Mouse (Mus musculus) cerebellum, adult 18-20 months (tissue): ENCODE measurements around the gene Ajm1.

Experiments
- DNase-seq, 2 experiments: peaks; one replicate each; pipeline ENCODE4 v3.0.0; 2021

Gene Ajm1

DNA sequence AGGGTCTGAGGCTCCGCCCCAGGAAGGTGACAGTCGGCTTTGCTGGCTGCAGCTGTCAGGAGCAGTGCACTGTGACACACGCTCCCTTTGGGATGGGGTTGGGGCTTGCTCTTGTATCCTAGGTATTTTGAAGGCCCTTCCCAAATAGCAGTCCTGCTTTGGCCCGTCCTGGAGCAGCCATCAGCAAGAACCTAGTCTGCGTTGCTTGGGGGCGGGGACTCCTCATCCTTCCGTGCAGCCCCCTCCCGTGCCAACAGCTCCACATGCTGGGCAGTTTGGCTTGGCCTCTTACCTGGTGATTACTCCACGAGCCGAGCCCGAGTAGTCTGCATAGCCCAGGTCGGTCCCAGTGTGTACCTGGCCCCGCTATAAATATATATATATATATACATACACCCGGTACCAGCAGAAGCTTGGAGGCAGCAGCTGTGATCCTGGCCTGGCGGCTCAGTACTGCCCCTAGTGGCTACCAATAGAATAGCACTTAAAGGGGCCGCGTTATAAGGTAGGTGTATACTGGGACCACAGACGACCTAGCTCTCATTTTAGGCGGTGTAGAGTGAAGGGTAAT lies at the start of gene Ajm1:
Gene Ajm1, minus strand, starts transcription at position 464 of the 571 bp plus-strand sequence.
- DNase-seq: peak; percentile 79 to 87

DNA sequence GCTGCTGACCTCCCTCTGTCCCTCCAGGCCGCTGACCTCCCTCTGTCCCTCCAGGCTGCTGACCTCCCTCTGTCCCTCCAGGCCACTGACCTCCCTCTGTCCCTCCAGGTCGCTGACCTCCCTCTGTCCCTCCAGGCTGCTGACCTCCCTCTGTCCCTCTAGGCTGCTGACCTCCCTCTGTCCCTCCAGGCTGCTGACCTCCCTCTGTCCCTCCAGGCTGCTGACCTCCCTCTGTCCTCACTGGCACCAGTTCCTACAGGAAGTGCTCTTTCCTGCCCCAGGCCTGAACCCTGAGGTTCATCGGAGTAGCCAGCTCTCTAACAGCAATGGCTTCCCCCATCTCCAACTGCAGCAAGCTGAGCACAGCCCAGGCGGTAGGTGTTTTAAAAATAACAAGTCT lies 47.2 kb upstream of the Ajm1 start:
- no peak for DNase-seq

DNA sequence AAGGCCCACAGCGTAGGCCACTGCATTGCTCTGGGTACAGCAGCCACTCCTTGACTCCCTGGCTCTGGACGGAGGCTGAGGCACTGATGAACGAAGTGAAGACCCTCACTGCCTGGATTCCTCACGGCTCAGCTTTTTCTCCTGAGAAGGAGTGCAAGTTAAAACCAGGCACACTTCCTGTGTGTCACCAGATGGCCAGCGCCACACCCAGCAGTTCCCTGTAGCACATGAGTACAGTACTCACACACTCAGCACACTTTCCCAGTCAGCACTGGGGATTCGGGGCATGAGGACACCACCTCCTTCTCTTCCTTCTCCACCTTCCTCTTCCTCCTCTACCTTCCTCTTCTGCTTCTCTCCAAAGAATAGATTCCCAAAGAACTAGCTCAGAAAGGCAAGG lies 46.3 kb upstream of the Ajm1 start, which contains the start of gene Fcna:
Gene Fcna, minus strand, starts transcription at position 220 of the 400 bp plus-strand sequence.
- DNase-seq: no peak

DNA sequence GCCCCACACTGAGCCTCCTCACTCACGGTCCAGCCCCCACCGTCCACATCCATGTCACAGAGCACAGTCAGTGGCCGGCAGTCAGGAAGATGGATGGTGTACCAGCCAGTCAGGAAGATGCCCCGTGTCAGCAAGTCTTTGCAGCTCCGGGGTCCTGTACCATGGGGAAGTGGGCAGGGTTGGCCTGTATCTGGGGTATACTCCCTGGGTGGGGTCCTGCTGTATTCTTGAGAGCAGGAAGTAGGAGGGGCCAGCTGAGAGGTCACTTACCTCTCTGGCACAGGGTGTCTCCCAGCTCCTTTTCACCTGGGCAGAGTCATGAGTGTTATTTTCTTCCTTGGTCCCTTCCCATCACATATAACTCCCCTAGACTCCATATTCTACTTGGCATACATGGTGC lies 44.4 kb upstream of the Ajm1 start:
- DNase-seq: no peak

DNA sequence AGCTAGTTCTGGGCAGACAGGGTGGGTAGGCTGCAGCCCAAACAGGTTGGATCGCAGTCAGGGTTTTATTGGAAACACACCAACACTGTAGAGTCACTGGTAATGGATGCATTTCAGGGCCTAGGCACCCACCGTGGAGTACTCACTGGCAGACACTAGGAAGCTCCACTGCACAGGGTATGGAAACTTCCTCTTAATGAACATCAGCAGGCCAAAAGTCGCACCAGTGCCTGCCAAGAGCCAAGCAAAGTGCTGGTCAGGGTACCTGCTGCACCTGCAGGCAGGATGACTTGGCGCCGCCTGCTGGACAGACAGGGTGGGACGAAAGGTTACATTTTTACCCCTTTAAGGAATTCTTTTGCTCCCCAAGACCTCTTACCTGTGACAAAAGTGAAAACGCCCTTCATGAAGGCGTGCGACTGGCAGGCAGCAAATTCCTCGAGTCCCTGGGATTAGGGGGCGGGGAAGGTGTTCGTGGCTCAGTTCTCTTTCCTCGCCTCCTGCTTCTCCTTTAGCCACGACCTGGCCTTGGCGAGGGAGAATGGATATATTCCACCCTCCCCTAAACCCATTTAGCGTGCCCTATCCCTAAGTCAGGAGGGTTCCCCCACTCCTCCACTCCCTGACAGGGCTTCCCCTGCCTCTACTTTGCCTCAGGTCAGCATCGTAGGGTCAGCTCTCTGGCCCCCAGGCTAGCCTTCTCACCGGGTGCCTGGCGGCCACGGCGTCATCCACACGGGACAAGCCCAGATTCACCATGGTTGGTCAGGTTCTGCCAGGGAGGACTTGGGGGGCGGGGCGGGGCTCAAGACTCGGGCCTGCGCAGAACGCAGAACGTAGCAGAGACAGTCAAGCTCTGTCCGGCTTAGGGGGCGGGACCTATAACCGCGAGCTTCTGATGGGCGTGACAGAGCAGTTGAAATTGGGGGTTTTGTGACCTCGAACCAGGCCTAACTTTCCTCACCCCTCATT lies 40.0 kb upstream of the Ajm1 start, which contains the start of gene Tmem141:
Gene Tmem141, minus strand, starts transcription at position 777 of the 972 bp plus-strand sequence.
- DNase-seq: peak; percentile 93 to 96

DNA sequence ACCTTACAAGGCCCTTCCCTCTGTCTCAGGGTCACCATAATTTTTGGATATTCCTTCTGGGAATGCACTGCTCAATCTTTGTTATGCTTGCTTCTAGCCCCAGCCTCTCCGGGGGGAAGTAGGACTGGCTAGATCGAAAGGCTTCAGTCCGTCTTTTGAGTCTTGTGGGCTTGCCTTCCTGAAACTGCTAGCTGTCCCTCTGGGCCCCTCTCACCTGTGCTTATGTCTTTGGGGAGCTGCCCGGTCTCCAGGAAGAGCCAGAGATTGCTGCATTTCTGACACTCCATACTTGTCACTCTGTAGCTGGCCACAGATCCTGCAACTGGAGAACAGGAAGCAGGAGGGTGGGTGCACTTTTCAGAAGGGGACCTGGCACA lies 39.3 kb upstream of the Ajm1 start:
- DNase-seq: no peak

DNA sequence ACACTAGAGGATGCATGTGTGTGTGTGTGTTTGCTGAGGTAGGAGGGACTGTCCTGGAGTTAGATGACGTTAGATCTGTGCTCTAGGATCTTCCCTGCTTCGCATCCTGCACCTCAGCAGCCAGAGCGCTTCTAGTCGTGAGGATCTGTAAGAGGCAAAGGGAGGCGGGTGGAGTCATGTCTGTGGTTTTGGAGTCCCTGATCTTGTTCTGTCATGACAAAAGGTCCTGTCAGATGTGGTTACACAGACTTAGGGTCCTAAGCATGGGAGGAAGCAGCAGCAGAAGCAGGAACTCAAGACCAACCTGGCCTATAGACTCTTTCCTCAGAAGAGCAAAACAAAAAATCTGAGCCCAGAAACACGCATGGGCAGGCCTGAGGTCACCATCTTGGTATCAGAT lies 38.8 kb upstream of the Ajm1 start:
- DNase-seq: no peak

DNA sequence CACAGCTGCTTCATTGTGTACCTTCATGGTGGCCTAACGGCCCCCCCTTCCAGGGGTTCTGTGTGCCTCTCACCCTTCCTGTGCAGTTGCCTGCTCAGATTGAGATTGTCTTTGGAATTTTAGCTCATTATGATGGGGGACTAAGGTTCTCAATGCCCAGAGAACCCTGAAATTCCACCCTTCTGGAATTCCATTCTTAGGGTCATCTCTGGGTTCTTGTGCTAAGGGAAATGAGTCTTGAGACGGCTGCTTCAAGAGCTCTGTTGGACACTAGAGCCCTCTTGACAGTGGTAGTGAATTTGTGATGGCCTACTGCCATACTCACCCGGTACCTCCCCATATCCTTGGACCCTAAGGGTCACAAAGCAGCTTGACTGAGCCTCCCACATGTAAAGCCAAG lies 36.0 kb upstream of the Ajm1 start, which contains the start of gene Ccdc183:
Gene Ccdc183, minus strand, starts transcription at position 101 of the 400 bp plus-strand sequence.
- no peak for DNase-seq

DNA sequence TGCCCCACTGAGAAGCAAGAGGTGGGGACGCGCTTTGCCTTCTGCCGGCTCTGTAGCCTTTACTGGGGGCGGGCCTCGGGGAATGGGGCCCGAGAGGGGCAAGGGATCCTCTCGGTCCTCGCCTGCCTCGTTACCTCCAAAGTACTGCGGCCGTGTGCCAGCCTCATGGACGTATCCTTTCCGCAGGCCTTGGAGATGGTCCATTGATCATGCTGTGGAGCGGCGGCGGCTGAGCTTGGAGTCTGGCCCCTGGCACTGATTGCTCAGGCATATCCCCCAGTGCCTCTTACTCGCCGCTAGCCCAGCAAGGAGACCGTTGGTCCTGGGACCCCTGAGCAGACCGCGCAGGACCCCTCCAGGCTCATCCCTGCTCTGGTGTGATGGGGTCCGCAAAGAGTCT lies 34.8 kb upstream of the Ajm1 start:
- no peak for DNase-seq

DNA sequence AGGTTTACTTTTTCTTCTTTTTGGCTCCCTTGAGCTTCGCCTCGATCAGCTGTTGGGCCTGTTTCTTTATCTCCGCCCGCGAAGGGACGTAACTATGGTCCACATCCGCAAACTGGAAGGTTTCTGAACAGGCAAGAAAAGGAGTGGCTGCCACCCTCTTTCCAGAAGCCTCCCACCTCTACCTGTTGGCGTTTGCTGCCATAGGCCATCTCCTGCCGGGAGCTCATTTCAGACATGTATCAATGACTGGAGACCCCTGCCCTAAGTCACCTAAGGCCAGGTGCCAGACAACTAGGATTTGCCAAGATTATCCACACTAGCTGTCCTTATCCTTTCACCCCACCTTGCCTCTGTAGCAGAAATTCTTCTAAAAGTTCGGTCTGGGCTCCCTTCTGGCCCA lies 27.1 kb upstream of the Ajm1 start:
- peak in 1 of 2 experiments; percentile 27 for DNase-seq

DNA sequence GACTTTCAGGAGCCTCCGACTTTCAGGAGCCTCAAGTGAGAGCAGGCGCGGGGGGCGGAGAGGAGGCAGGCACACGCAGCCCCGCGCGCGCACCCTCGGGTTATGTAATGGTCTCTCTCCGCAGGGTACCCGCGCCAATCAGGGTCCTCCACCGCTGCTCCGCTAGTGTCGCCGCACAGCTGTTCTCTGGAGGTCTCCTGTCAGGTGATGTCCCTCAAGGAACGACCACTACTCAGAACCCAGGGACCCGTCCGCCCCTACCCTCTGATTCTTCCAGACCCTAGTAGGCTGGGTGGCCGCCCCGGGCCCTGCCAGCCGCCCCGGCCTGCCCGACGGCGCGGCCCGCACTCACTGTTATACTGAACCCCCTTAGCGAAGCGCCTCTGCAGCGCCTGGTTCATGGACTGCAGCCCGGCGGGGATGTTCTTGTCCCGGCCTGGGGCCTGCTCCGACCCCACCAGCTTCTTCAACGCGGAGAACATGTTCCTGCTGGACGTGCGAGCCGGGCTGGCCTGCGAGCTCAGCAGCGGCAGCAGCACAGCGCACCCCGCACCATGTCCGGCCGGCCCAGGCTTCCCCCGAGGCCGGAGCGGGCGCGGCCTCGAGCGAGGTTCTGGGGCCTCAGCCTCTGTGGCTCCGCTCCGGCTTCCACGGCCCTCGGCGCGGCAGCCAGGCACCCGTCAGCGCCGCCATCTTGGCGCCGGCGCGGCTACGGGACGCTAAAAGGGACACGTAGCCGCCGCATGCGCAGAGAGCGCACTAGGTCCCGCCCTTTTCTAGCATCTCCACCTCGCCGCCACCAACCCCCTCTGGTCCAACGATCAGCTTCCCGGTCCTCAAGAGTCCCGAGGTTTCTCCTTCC lies 26.4 kb upstream of the Ajm1 start, which contains the start of gene Rabl6:
Gene Rabl6, minus strand, starts transcription at position 761 of the 862 bp plus-strand sequence.
- DNase-seq: peak; percentile 84 to 98

DNA sequence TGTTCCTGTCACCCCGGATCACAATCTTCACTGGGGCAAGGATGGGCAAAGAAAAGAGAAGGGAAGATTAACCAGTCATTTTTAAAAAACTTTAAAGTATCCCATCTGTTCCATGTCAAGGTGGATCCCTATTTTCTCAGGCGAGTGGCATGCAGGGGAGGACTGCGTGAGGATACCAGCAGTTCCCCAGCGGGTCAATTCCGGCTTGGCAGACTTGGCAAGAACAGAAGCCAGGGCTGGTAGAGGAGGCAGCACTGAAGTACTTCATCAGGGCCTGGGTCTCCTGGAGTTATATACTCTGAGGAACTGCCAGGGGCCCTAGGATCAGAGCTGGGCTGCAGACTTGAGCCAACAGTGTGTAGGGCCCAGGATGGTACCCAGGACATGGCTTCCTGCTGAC lies 21.0 kb upstream of the Ajm1 start:
- no peak for DNase-seq

DNA sequence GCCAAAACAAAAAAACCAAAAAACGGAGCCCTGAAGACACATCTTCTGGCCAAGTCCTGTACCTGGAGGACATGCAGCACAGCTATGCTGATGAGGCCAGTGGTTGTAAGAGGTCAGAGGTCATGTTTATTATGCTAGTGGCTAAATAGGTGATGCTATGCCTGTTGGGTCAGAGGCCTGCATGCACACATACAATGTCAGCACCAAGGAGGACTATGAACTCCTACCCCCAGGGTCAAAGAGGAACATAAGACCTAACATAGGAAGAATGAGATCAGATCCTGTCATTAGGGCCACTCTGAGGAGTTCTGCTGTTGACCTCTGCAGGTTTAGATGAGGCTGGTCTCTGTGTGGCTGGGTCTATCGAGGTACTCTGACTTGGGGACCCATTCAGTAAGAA lies 18.5 kb upstream of the Ajm1 start:
- no peak for DNase-seq

DNA sequence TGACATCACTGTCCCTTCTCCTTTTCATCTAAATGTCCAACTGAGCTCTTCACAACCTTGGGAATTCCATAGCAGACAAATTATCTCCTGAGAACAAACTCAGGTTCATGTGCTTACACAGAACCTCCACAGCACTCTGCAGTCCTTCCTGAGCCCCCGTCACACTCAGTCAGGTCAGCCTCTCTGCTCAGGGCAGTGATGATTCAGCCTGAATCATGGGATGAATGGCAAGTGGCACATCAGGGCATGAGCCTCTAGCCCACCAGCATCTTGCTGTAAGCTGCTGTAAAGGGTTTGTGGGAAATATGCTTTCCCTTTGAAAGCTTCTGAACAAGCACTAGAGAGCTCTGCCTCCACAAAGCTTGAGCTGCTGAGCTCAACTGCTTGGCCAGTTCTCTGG lies 17.2 kb upstream of the Ajm1 start:
- no peak for DNase-seq

DNA sequence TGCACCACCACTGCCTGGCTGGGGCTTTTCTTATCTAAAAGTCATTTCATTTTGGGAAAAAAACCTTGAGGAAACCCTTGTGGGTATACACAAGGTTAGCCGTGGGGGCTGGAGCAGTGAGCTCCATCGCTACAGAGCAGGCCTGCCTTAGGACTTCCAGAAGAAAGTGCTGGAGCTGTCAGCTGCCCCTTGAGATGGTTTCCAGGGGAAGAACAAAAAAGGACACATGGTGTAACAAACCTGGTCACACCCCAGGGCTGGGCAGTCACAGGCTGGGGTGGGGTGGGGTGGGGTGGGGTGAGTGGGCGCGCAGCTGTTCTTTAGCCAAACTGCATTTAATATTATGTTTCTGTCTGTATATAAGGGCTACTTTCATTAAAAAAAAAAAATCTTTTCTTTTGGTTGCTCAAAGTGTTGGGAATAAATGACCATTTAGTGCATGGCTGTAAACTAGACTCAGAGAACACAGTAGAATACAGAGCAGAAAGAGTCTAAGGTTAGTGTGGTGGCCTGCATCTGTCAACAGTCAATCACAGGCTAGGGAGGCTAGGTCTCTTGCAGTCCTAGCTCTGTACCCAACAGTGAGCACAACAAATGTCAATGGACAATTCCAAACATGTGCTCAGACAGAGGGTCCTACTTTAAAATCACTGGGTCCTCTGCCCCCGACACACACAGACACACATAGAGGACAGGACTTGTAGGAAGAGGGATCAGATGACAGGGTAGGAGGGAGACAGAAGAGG lies 15.4 kb upstream of the Ajm1 start:
- no peak for DNase-seq

DNA sequence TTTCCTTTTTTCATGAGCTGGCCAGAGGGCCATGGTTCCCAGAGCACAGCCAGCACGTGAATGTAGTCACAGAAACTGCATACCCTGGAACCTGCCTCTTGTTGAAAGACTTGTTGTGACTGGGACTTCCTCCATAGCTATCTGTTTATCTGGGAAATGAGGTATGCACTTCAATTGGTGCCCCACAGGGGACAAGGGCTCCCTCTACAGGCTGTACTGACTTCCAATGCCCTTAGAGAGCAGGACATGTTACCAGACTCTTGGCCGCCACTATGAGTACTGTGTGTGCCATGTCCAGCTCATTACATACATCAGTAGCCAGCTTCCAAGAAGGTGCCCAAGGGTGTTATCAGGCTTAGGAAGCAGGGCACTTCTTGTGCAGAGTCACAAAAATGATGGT lies 10.3 kb upstream of the Ajm1 start:
- peak; percentile 59 to 61 for DNase-seq

DNA sequence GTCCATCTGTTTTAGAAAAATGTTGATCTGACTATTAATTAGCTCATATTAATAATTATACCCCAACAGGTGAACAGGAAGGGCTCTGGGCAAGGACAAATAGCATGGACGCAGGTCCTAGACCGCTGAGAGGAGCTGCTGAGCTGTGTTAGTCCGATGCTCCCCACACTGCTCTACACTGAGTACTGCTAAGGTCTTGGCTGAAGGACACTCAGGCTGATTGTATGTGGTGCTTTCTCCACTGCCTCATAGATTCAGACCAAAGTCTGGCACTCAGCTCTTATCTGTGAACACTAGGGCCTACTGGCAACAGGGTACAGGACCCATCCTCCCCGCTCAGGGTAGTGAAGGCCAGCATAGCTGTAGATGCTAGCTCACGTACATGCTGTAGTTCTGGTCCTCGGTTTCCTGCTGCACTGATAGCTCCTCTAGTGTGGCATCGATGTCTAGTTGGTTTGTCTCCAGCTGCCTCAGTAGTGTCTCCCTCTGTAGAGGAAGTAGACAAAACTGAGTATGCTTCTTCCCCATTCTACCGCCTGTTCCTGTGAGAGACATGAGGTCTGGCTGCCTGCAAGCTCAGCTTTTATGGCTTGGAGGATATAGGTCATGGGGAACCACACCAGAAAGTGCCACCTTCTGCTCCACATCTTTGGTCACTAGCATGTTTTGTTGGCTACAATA lies 6.8 kb upstream of the Ajm1 start:
- DNase-seq: no peak

DNA sequence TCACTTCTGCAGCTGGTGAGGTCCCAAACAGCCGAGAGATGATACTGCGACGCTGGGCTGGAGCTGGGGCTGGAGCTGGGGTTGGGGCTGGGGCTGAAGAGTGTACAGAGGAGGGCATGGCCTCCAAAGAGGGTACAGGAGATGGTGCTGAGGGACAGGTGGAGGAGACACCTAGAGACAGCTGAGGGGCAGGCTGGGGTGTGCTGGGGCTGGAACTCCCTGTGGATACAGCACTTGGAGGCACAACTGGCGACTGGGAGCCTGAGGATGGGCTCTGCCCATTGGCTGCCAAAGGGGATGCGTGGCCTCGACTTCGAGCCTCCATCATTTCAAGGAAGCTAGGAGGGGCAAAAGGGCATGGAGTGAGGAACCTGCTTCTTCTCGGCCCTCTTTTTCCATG lies 5.7 kb upstream of the Ajm1 start:
- no peak for DNase-seq

DNA sequence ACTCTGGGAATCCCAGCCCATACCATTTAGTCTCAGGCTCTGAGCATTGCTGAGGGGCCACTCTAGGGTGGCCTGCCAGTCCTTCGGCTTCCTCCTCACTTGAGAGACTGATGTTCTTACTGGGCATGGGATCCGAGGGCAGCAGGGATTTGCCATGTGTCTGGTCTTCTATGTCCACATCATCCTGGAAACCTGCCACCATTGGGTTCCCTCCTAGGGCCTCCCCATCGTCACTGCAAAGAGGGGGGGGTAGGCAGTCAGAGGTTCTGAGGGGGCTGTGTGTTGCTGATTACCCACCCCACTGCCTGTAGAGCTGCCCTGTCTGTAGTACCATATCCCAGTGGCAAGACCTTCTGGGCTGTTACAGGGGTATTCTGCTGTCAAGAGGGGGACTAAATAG lies 4.0 kb upstream of the Ajm1 start:
- DNase-seq: peak; percentile 20 to 30

DNA sequence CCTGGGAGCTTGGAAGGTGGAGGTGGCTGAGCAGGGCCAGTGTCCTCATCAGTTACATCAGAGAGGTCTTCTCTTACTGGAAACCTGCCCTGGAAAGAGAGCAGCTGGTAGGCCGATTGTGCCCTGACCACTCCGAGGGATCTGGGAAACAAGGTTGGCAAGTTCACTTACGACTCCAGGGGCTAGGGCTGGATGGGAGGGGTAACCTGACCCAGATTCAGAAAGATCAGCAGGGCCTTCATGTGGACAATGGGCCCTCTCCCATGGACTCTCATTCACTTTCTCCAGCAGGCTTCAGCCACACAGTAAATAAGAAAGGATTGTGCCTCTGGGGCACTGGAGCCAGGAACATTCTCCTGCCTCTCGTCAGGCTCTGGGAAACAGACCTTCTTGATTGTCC lies 3.3 kb upstream of the Ajm1 start:
- peak; percentile 13 to 24 for DNase-seq

DNA sequence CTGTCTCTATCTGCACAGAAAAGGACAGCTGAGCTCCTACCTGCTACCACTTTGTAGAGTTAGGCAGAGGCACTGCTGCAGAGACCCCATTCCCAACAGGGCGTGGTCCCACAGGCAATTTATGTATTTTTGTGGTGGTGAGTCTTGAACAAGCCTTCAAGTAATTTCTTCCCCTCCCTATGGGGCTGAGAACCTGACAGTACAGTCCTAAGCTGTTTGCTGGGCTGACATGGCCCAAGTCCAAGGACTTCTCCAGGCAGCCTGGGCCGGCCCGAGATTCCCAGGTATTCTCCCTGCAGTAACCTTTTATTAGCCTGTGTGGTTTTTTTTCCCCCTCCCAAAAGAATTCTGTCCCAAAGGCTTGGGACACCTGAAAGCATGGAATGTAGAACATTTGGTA lies 2.6 kb upstream of the Ajm1 start:
- DNase-seq: peak; percentile 60

DNA sequence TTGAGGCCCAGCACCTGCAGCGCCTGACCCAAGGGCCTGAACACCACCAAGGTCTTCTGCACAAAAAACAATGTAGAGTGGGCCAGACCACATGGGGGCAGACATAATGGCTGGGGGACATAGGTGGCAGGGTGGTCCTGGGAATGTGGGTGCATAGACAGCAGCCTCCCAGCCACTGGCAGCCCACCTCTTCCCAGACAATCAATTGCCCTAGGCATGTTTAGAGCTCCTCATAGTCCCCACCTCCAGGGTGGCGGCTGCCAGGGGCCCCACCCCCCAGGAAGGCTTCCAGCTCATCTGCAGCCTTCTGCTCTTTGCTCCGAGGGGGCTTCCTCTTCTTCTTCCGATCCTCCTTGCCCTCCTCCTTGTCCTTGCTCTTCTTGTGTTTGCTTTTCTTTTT lies 2.0 kb upstream of the Ajm1 start:
- DNase-seq: peak; percentile 21 to 30
